Mouse (Mus musculus): ENCODE results near the gene Cntln.

GRCm38 (mm10) chr4:84934342-84934929 lies 50.3 kb downstream of the Cntln start:
- TF ChIP-seq POLR2A (IDR thresholded peaks at IDR 0.05; ENCODE audit: borderline replicate concordance, low read depth, low read length) (no peak), CTCF (IDR thresholded peaks at IDR 0.05; ENCODE audit: low read depth, low read length) (no peak)
